In genomic region chr6:48199951-48200350, GRCm38 (mm10) we compare ENCODE assay signal across 15 mouse cellular contexts.
DNase-seq lines count a peak whose midpoint lies in the region; ATAC-seq and TF ChIP-seq lines count a peak whose summit lies in the region.
"Had no signal": no experiment of that assay in that cellular context is flagged by ENCODE, and none has a peak within 500 bp of the region (broad histone marks: within the 10 kb centered on the region; RNA-seq: fewer than 3 reads in every experiment).

No protein-coding gene starts in this region.

- 74% methylated on average over 3 of the region's 3 CpGs for WGBS in midbrain, embryonic 11.5 days

- no peak for ATAC-seq in cerebellum, adult (ENCODE audit: insufficient number of reproducible peaks, low FRiP score, low TSS enrichment)
- ATAC-seq in midbrain, embryonic 11.5 days (ENCODE audit: low FRiP score) = no peak

- no peaks in the 10 kb centered on the region for H3K79me2 ChIP-seq in myocyte (ENCODE audit: control insufficient read depth, insufficient read depth)

- H3ac ChIP-seq in myocyte (ENCODE audit: control insufficient read depth, insufficient read length) = no peak overlapping the region

- H3K36me3 ChIP-seq in myocyte (ENCODE audit: control insufficient read depth, insufficient read depth) = no peaks in the 10 kb centered on the region
- H3K36me3 ChIP-seq in midbrain, embryonic 11.5 days (ENCODE audit: control insufficient read depth, insufficient read depth, low read length) = no peaks in the 10 kb centered on the region
- H3K36me3 ChIP-seq: heart, embryonic 15.5 days; hindbrain, embryonic 15.5 days had no signal

- H3K27me3 ChIP-seq in myocyte (ENCODE audit: control insufficient read depth, insufficient read depth, insufficient read length) = no peaks in the 10 kb centered on the region
- H3K27me3 ChIP-seq in midbrain, embryonic 11.5 days (ENCODE audit: control insufficient read depth, insufficient read depth, low read length) = no peaks in the 10 kb centered on the region
- H3K27me3 ChIP-seq: heart, embryonic 15.5 days; hindbrain, embryonic 15.5 days had no signal

- no peak overlapping the region for H3K4me2 ChIP-seq in myocyte (ENCODE audit: low read depth)
- no peak overlapping the region for H3K4me2 ChIP-seq in midbrain, embryonic 11.5 days
- H3K4me2 ChIP-seq: heart, embryonic 15.5 days; hindbrain, embryonic 15.5 days had no signal

- no peaks in the 10 kb centered on the region for H3K9me3 ChIP-seq in midbrain, embryonic 11.5 days (ENCODE audit: control insufficient read depth, low read length)
- H3K9me3 ChIP-seq: heart, embryonic 15.5 days; hindbrain, embryonic 15.5 days had no signal

- no peak overlapping the region for H3K27ac ChIP-seq in midbrain, embryonic 11.5 days (ENCODE audit: low read depth, low read length)
- H3K27ac ChIP-seq: heart, embryonic 15.5 days; hindbrain, embryonic 15.5 days; liver, embryonic 14.5 days had no signal

- DNase-seq in adrenal gland, postnatal 14 days = peak; percentile 50
- no peak for DNase-seq in adrenal gland, postnatal 4 days (ENCODE audit: low spot score in 2 of 2)
- peak; percentile 11 for DNase-seq in retina, embryonic 14.5 days (ENCODE audit: low spot score)
- no peak for DNase-seq in retina, postnatal 1 day
- peak; percentile 33 to 44 for DNase-seq in adrenal gland, postnatal 36 days
- DNase-seq in midbrain, embryonic 11.5 days (ENCODE audit: low spot score, missing footprints) = no peak
- DNase-seq: cerebellum, postnatal 36 days; gastrocnemius, postnatal 14 days; kidney, postnatal 14 days; spleen, adult 18-20 months had no signal

- no peak for TF ChIP-seq POLR2A in myocyte (IDR thresholded peaks at IDR 0.05; ENCODE audit: insufficient read length, low read depth)

- H3K4me3 ChIP-seq in myocyte = no peak overlapping the region
- no peak overlapping the region for H3K4me3 ChIP-seq in midbrain, embryonic 11.5 days (ENCODE audit: low read depth, low read length)
- H3K4me3 ChIP-seq: heart, embryonic 15.5 days; hindbrain, embryonic 15.5 days had no signal

- no peak overlapping the region for H3K9ac ChIP-seq in midbrain, embryonic 11.5 days (ENCODE audit: low read length)
- H3K9ac ChIP-seq: heart, embryonic 15.5 days; hindbrain, embryonic 15.5 days; liver, embryonic 14.5 days had no signal

- no peaks in the 10 kb centered on the region for H3K4me1 ChIP-seq in midbrain, embryonic 11.5 days (ENCODE audit: control insufficient read depth, insufficient read depth, low read length)
- H3K4me1 ChIP-seq: heart, embryonic 15.5 days; hindbrain, embryonic 15.5 days had no signal

TF ChIP-seq in myocyte, 11 proteins besides CTCF, POLR2A, EP300 and RAD21:
- peak; percentile 90 for TF ChIP-seq REST (IDR thresholded peaks at IDR 0.05; ENCODE audit: insufficient read depth, insufficient read length)
- TF ChIP-seq E2F4 (IDR thresholded peaks at IDR 0.05; ENCODE audit: insufficient read depth) = no peak
- peak; percentile 39; the same call in 1 of the 2 replicates for TF ChIP-seq CEBPB (IDR thresholded peaks at IDR 0.05; ENCODE audit: insufficient read depth, poor library complexity, severe bottlenecking)
- TF ChIP-seq TCF3 (IDR thresholded peaks at IDR 0.05; ENCODE audit: insufficient read length, low read depth) = no peak
- TF ChIP-seq MAX (IDR thresholded peaks at IDR 0.05; ENCODE audit: low read depth) = no peak

Comparison
In these comparisons a context has a peak if more than half of its experiments do, and no peak if none do; other contexts are left out.
1. DNase-seq: peak in adrenal gland, postnatal 14 days (single experiment), retina, embryonic 14.5 days (single experiment) and adrenal gland, postnatal 36 days (2 of 2); none in adrenal gland, postnatal 4 days (0 of 2), retina, postnatal 1 day (single experiment) and midbrain, embryonic 11.5 days (single experiment).